Comparison of ENCODE assay signal across 8 mouse cellular contexts in genomic region chr8:70697366-70698250, GRCm38 (mm10). TPM values are rescaled to one million over a fixed set of nuclear protein-coding genes. Genes with fewer than 3 reads are reported as not detected.
DNase-seq lines count a peak whose midpoint lies in the region; ATAC-seq and TF ChIP-seq lines count a peak whose summit lies in the region.

No protein-coding gene starts in this region.

- TF ChIP-seq CTCF in bone marrow macrophage, adult 2 months (IDR thresholded peaks at IDR 0.05; ENCODE audit: low read depth, low read length) = no peak

- intact Hi-C loops in left cerebral cortex, postnatal 4 days (cut with DNase I) = no loop called here

- H3K9ac ChIP-seq in kidney, embryonic 16.5 days (replicated peaks; ENCODE audit: low read length) = peak overlapping the region; percentile 61
- H3K9ac ChIP-seq in hindbrain, embryonic 12.5 days = peak overlapping the region; percentile 60
- H3K9ac ChIP-seq in midbrain, embryonic 13.5 days (replicated peaks) = peak overlapping the region; percentile 100

- H3K27me3 ChIP-seq in kidney, embryonic 16.5 days (ENCODE audit: insufficient read depth, low read length) = no peaks in the 10 kb centered on the region
- no peaks in the 10 kb centered on the region for H3K27me3 ChIP-seq in hindbrain, embryonic 12.5 days
- H3K27me3 ChIP-seq in midbrain, embryonic 13.5 days = no peaks in the 10 kb centered on the region

- ATAC-seq in kidney, embryonic 16.5 days (ENCODE audit: low FRiP score, low TSS enrichment) = no peak
- ATAC-seq in hindbrain, embryonic 12.5 days (ENCODE audit: low FRiP score) = no peak
- no peak for ATAC-seq in midbrain, embryonic 13.5 days

- WGBS in kidney, embryonic 16.5 days = 66% methylated on average over 12 of the region's 12 CpGs
- WGBS in hindbrain, embryonic 12.5 days = 72% methylated on average over 12 of the region's 12 CpGs
- 77% methylated on average over 12 of the region's 12 CpGs for WGBS in midbrain, embryonic 13.5 days

- peaks cover 62% of the 10 kb centered on the region for H3K4me1 ChIP-seq in kidney, embryonic 16.5 days (ENCODE audit: insufficient read depth, low read length)
- H3K4me1 ChIP-seq in bone marrow macrophage, adult 2 months (ENCODE audit: control insufficient read depth, insufficient read depth, low read length) = peaks cover 42% of the 10 kb centered on the region
- peaks cover 50% of the 10 kb centered on the region for H3K4me1 ChIP-seq in hindbrain, embryonic 12.5 days
- peaks cover 50% of the 10 kb centered on the region for H3K4me1 ChIP-seq in midbrain, embryonic 13.5 days (replicated peaks)

- no peaks in the 10 kb centered on the region for H3K9me3 ChIP-seq in kidney, embryonic 16.5 days (ENCODE audit: low read length)
- H3K9me3 ChIP-seq in hindbrain, embryonic 12.5 days (replicated peaks) = no peaks in the 10 kb centered on the region
- H3K9me3 ChIP-seq in midbrain, embryonic 13.5 days = no peaks in the 10 kb centered on the region

- H3K4me3 ChIP-seq in kidney, embryonic 16.5 days (ENCODE audit: low read length) = peak overlapping the region; percentile 90
- peak overlapping the region; percentile 77 for H3K4me3 ChIP-seq in bone marrow macrophage, adult 2 months (ENCODE audit: insufficient read depth, low read length)
- H3K4me3 ChIP-seq in hindbrain, embryonic 12.5 days = peak overlapping the region; percentile 99
- peak overlapping the region; percentile 98 for H3K4me3 ChIP-seq in midbrain, embryonic 13.5 days (replicated peaks)

- 0 out of 2 replicates have a peak, but pooled peaks cover 14% of the 10 kb centered on the region for H3K36me3 ChIP-seq in kidney, embryonic 16.5 days (ENCODE audit: insufficient read depth, low read length)
- H3K36me3 ChIP-seq in hindbrain, embryonic 12.5 days = 0 out of 2 replicates have a peak, but pooled peaks cover 2% of the 10 kb centered on the region
- peaks cover 2% of the 10 kb centered on the region; the same call in 1 of the 2 replicates for H3K36me3 ChIP-seq in midbrain, embryonic 13.5 days

- DNase-seq in kidney, postnatal 36 days = no peak
- DNase-seq in cerebellum, postnatal 10 days = no peak
- DNase-seq in cerebellum, postnatal 4 days (ENCODE audit: low spot score in 2 of 2) = no peak
- DNase-seq in left cerebral cortex, postnatal 4 days = no peak

- TF ChIP-seq POLR2A in bone marrow macrophage, adult 2 months (IDR thresholded peaks at IDR 0.05; ENCODE audit: borderline replicate concordance, low read depth, low read length) = no peak

- H3K4me2 ChIP-seq in kidney, embryonic 16.5 days (replicated peaks; ENCODE audit: low read depth, low read length) = peak overlapping the region; percentile 52
- peak overlapping the region; percentile 68 for H3K4me2 ChIP-seq in hindbrain, embryonic 12.5 days (replicated peaks)
- peak overlapping the region; percentile 81 for H3K4me2 ChIP-seq in midbrain, embryonic 13.5 days (replicated peaks)

- H3K27ac ChIP-seq in kidney, embryonic 16.5 days (ENCODE audit: low read length) = peak overlapping the region; percentile 96
- 0 out of 2 replicates have a peak overlapping the region, but pooled peaks have one; percentile 2 for H3K27ac ChIP-seq in bone marrow macrophage, adult 2 months (ENCODE audit: insufficient read depth, low read depth, low read length)
- H3K27ac ChIP-seq in hindbrain, embryonic 12.5 days = peak overlapping the region; percentile 98
- H3K27ac ChIP-seq in midbrain, embryonic 13.5 days = peak overlapping the region; percentile 100

RNA-seq across cellular contexts. Expression of gene Jund, which starts 1.1 kb away (rescaled TPM):
- polyA plus RNA-seq in kidney, embryonic 16.5 days (2015; fragmentation: Nextera tagmentation; extraction: Ambion mirVana) = 42.1 and 47.4 TPM in 2 replicates
- polyA plus RNA-seq in bone marrow macrophage, adult 2 months (2012; ENCODE audit: insufficient read depth, insufficient read length, missing spikeins) = 102 and 111 TPM in 2 replicates
- polyA plus RNA-seq in hindbrain, embryonic 12.5 days (2016; fragmentation: Nextera tagmentation; extraction: Ambion mirVana) = 186 and 217 TPM in 2 replicates
- polyA plus RNA-seq in midbrain, embryonic 13.5 days (2015; fragmentation: Nextera tagmentation; extraction: Ambion mirVana) = 65.1 and 97.7 TPM in 2 replicates
- total RNA-seq in left cerebral cortex, postnatal 4 days (2021) = 100 to 1,000 TPM; 146 to 158 TPM

RNA-seq across cellular contexts. Expression of gene Iqcn, which starts 5.6 kb away (rescaled TPM):
- 0.04 and 0.06 TPM in 2 replicates for polyA plus RNA-seq in kidney, embryonic 16.5 days (2015; fragmentation: Nextera tagmentation; extraction: Ambion mirVana)
- not detected in 2 replicates for polyA plus RNA-seq in bone marrow macrophage, adult 2 months (2012; ENCODE audit: insufficient read depth, insufficient read length, missing spikeins)
- polyA plus RNA-seq in hindbrain, embryonic 12.5 days (2016; fragmentation: Nextera tagmentation; extraction: Ambion mirVana) = 0.05 TPM in 1 of 2 replicates, not detected in the other
- polyA plus RNA-seq in midbrain, embryonic 13.5 days (2015; fragmentation: Nextera tagmentation; extraction: Ambion mirVana) = 0.07 and 0.08 TPM in 2 replicates
- total RNA-seq in left cerebral cortex, postnatal 4 days (2021) = under 1 TPM; 0.40 to 0.50 TPM

RNA-seq across cellular contexts. Expression of gene Gm3336, which starts 20.7 kb away (rescaled TPM):
- polyA plus RNA-seq in kidney, embryonic 16.5 days (2015; fragmentation: Nextera tagmentation; extraction: Ambion mirVana) = 0.52 and 0.76 TPM in 2 replicates
- not detected in 2 replicates for polyA plus RNA-seq in bone marrow macrophage, adult 2 months (2012; ENCODE audit: insufficient read depth, insufficient read length, missing spikeins)
- polyA plus RNA-seq in hindbrain, embryonic 12.5 days (2016; fragmentation: Nextera tagmentation; extraction: Ambion mirVana) = not detected in 2 replicates
- not detected in 2 replicates for polyA plus RNA-seq in midbrain, embryonic 13.5 days (2015; fragmentation: Nextera tagmentation; extraction: Ambion mirVana)
- total RNA-seq in left cerebral cortex, postnatal 4 days (2021) = not detected

RNA-seq across cellular contexts. Expression of gene Lsm4, which starts 24.6 kb away (rescaled TPM):
- 272 and 281 TPM in 2 replicates for polyA plus RNA-seq in kidney, embryonic 16.5 days (2015; fragmentation: Nextera tagmentation; extraction: Ambion mirVana)
- 62.3 and 65.9 TPM in 2 replicates for polyA plus RNA-seq in bone marrow macrophage, adult 2 months (2012; ENCODE audit: insufficient read depth, insufficient read length, missing spikeins)
- 227 and 231 TPM in 2 replicates for polyA plus RNA-seq in hindbrain, embryonic 12.5 days (2016; fragmentation: Nextera tagmentation; extraction: Ambion mirVana)
- 176 and 201 TPM in 2 replicates for polyA plus RNA-seq in midbrain, embryonic 13.5 days (2015; fragmentation: Nextera tagmentation; extraction: Ambion mirVana)
- total RNA-seq in left cerebral cortex, postnatal 4 days (2021) = 10 to 100 TPM; 85.2 to 93.7 TPM

RNA-seq across cellular contexts. Expression of gene Pde4c, which starts 25.9 kb away (rescaled TPM):
- polyA plus RNA-seq in kidney, embryonic 16.5 days (2015; fragmentation: Nextera tagmentation; extraction: Ambion mirVana) = 8.8 and 11.6 TPM in 2 replicates
- polyA plus RNA-seq in bone marrow macrophage, adult 2 months (2012; ENCODE audit: insufficient read depth, insufficient read length, missing spikeins) = not detected in 2 replicates
- 0.26 and 0.39 TPM in 2 replicates for polyA plus RNA-seq in hindbrain, embryonic 12.5 days (2016; fragmentation: Nextera tagmentation; extraction: Ambion mirVana)
- 0.15 and 0.28 TPM in 2 replicates for polyA plus RNA-seq in midbrain, embryonic 13.5 days (2015; fragmentation: Nextera tagmentation; extraction: Ambion mirVana)
- total RNA-seq in left cerebral cortex, postnatal 4 days (2021) = under 1 TPM; 0.56 to 0.66 TPM

Comparison
In these comparisons a context has a peak if more than half of its experiments do, and no peak if none do; other contexts are left out.
1. H3K27ac ChIP-seq: peak in every context shown above with its lines; median percentile 100 in midbrain, embryonic 13.5 days; 98 in hindbrain, embryonic 12.5 days; 96 in kidney, embryonic 16.5 days; 2 in bone marrow macrophage, adult 2 months.